Mouse (Mus musculus) intestine, embryonic 15.5 days (tissue): ENCODE measurements around the gene Pank2. TPM values are rescaled to one million over a fixed set of nuclear protein-coding genes. Genes with fewer than 3 reads are reported as not detected.

Source experiments
- ATAC-seq: fragments of 200-750 bp; cut with Nextera tagmentation; 2 replicates; pipeline ENCODE4 v1.8.0; 2017; ENCODE audit warnings: moderate TSS enrichment, moderate library complexity
- H3K27ac ChIP-seq: fragments of 300-500 bp; sonication (generic); 2 replicates; pipeline ENCODE4 v1.5.1; 2015; ENCODE audit warnings: mild to moderate bottlenecking, inconsistent platforms
- H3K27me3 ChIP-seq: fragments of 300-500 bp; sonication (generic); replicated peaks from 2 replicates; pipeline ENCODE4 v1.6.1; 2015; ENCODE audit warnings: inconsistent platforms
- H3K36me3 ChIP-seq: fragments of 300-500 bp; sonication (generic); 2 replicates; pipeline ENCODE4 v1.6.1; 2015; ENCODE audit warnings: inconsistent platforms
- H3K4me1 ChIP-seq: fragments of 300-500 bp; sonication (generic); replicated peaks from 2 replicates; pipeline ENCODE4 v1.6.1; 2015; ENCODE audit warnings: inconsistent platforms
- H3K4me2 ChIP-seq: fragments of 300-500 bp; sonication (generic); replicated peaks from 2 replicates; pipeline ENCODE4 v1.6.1; 2015; ENCODE audit warnings: mild to moderate bottlenecking, inconsistent platforms
- H3K4me3 ChIP-seq: fragments of 300-500 bp; sonication (generic); replicated peaks from 2 replicates; pipeline ENCODE4 v1.5.1; 2015; ENCODE audit warnings: inconsistent platforms
- H3K9ac ChIP-seq: fragments of 300-500 bp; sonication (generic); 2 replicates; pipeline ENCODE4 v1.6.1; 2015; ENCODE audit warnings: inconsistent platforms
- H3K9me3 ChIP-seq: fragments of 300-500 bp; sonication (generic); 2 replicates; pipeline ENCODE4 v1.6.1; 2016; ENCODE audit warnings: inconsistent platforms
- WGBS: fragments of 180-500 bp; shearing (Covaris S2); methylation state at CpG from one replicate; pipeline ENCODE4 v1.1.7; 2015; 5-methylcytosine and 5-hydroxymethylcytosine counted together
- polyA plus RNA-seq: library from polyadenylated mRNA; unstranded; fragments of >200 nt; fragmentation: Nextera tagmentation; extraction: Ambion mirVana; gene quantifications from 2 replicates; pipeline ENCODE4 v1.2.1, GENCODE M21; 2015

The Pank2 gene
- polyA plus RNA-seq, 1 experiment from 2014 or later, result 35.4 TPM

DNA sequence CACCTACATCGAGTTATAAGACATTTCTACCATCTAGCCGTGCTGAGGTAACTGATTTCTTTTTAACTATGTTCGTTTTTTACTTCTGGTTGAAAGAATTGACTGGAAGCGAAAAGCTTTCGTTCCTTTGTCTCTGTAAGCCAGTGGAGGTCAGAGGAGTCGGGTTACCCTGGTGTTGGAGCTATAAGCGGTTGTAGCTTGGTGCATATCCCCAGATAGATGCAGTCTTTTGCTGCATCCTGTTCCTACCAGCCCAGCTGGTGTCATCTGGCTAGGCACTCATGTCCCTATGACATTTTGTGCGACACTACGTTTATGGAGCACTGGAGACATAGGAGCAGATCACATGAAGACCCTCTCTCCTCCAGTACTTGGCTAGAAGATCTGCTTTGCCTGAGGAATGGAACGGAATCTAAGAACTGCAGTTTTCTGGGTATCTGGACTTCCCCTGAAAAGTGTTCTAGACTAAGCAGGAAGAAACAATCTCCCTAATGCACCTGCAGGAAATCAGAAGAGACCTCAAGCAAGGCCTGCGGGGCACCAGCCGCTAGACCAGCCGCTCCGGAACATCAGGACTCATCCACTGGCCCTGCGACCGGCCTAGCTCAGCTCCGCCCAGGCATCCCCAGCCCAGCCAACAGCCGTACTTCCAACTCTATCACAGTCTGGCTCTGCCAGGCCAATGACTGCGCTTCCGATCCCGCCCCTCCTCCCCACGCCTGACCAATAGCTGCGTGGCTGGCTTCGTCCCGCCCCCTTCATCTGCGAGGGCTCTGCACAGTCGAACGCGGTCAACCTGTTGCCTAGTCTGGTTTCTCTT is 28.8 kb upstream of the Pank2 start, which contains the start of gene Mavs:
Mavs (plus strand) TSS at position 757 of the 820 bp plus-strand sequence.
- H3K27ac ChIP-seq, result peak within 1 kb of the TSS; percentile 71
- H3K9me3 ChIP-seq, result no peaks in the 10 kb centered on the region
- 15% methylated on average over 29 of the region's 29 CpGs for WGBS
- ATAC-seq, result peak; percentile 99
- H3K4me3 ChIP-seq, result peak within 1 kb of the TSS; percentile 68
- no peaks in the 10 kb centered on the region for H3K36me3 ChIP-seq
- peak within 1 kb of the TSS; percentile 90 for H3K4me2 ChIP-seq
- no peaks in the 10 kb centered on the region for H3K27me3 ChIP-seq
- H3K9ac ChIP-seq, result peak within 1 kb of the TSS; percentile 81
- H3K4me1 ChIP-seq, result peaks cover 19% of the 10 kb centered on the region; the same call in 1 of the 2 replicates

DNA sequence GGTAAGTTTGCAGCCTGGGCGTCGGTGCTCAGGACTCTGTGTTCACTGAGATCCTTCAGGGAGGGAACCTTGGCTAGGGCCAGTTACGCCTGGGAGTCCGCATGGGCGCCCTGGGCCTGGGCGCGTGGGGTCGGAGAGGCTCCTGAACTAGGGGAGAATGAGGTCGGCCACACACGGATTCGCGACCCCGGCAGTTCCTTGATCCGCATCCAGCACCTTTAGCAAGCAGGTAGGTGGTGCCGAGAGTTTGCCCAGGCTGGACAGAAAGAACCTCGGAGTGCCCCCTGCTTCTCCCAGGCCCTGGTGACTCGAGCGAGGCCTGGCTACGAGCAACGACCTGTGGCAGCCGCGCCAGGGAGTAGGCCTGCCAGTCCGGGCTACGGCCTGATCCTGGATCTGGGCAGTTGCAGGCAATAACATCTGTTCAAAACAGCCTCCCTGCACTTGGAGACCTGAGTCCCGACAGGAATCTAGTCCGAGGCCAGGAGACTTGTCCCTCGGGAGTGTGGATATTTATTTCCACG is 28.1 kb upstream of the Pank2 start:
- no peaks in the 10 kb centered on the region for H3K27me3 ChIP-seq
- no peaks in the 10 kb centered on the region for H3K9me3 ChIP-seq
- peaks cover 19% of the 10 kb centered on the region; the same call in 1 of the 2 replicates for H3K4me1 ChIP-seq
- peak; percentile 57 for ATAC-seq
- no peaks in the 10 kb centered on the region for H3K36me3 ChIP-seq
- H3K9ac ChIP-seq, result peak overlapping the region; percentile 81
- peak overlapping the region; percentile 68 for H3K4me3 ChIP-seq
- 10% methylated on average over 28 of the region's 28 CpGs for WGBS
- H3K4me2 ChIP-seq, result peak overlapping the region; percentile 90
- peak overlapping the region; percentile 71 for H3K27ac ChIP-seq

DNA sequence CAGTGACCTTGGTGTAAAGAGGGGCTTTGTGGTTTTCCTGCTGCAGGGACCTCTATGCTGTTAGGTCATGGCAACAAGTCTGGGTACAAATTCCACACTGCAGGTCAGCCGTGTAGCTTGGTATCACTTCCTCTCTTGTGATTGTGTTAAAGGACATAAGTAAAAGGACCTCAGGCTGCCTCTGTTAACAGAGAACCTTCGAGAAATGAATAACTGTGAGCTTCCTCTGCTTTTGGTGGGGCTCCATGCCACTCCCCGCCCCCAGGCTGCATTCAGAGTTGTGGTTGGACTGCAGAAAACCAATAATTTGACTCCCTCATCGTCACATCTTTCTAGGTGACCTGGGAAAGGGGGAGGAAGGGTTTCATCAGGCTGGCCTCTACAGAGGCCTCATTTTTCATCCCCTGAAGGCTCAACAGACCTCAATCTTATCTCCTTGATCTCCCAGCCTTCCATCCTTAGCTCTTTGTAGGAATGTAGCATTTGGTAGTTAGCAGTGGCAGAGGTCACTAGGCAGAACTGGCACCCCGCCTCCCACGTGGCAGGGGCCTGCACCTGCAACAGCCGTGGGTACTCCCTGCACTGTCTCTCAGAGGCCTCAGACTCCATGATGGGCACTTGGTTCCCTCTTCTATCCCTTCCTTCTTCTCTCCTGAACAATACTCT is 27.2 kb upstream of the Pank2 start:
- no peak for ATAC-seq
- Histone ChIP-seq H3K27ac (no peak overlapping the region), H3K36me3 (0 out of 2 replicates have a peak, but pooled peaks cover under 1% of the 10 kb centered on the region), H3K27me3 (no peaks in the 10 kb centered on the region), H3K4me1 (peaks cover 19% of the 10 kb centered on the region; the same call in 1 of the 2 replicates), H3K4me2 (peak overlapping the region; percentile 90), H3K4me3 (peak overlapping the region; percentile 68), H3K9ac (0 out of 2 replicates have a peak overlapping the region, but pooled peaks have one; percentile 81), H3K9me3 (no peaks in the 10 kb centered on the region)
- WGBS, result 71% methylated on average over 7 of the region's 7 CpGs

DNA sequence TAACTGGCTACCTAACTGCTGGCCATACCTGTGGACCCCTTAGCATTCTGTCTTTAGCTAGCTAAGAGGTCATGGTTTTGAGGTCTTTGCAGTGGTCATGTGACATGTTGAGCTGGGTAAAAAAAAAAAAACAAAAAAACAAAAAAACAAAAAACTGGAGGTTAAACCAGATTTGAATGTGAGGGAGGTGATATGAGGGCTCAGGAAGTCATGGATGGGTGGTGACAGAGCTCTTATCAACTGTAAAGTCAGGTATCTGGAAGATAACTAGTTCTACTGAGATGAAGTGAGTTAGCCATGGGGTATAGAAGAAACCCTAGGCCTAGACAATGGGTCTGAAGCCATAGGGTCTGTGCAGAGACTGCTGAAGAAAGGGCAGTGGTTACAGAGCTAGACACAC is 20.1 kb upstream of the Pank2 start:
- Histone ChIP-seq H3K4me2 (no peak overlapping the region), H3K4me1 (no peaks in the 10 kb centered on the region), H3K27me3 (no peaks in the 10 kb centered on the region), H3K36me3 (peaks cover 42% of the 10 kb centered on the region), H3K27ac (no peak overlapping the region), H3K9me3 (no peaks in the 10 kb centered on the region), H3K4me3 (no peak overlapping the region), H3K9ac (no peak overlapping the region)
- ATAC-seq, result no peak

DNA sequence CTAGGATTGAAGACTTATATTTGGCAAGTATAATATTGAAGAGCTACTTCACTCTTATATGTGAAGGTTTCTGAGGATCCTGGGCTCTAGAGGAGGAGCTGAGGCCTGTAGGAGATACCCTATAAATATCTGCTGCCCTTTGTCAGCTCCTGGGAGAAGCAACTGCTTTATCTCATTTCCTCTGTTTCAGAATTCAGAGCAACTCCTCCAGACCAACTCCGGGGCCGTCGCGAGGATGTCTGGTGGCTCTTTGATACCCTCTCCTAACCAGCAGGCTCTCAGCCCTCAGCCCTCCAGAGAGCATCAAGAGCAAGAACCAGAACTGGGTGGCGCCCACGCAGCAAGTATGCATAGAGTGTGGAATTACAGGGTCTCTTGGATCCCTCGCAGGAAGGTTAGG is 19.4 kb upstream of the Pank2 start:
- no peak for ATAC-seq
- no peaks in the 10 kb centered on the region for H3K27me3 ChIP-seq
- H3K27ac ChIP-seq, result no peak overlapping the region
- no peaks in the 10 kb centered on the region for H3K4me1 ChIP-seq
- WGBS, result 84% methylated on average over 7 of the region's 7 CpGs
- peaks cover 48% of the 10 kb centered on the region for H3K36me3 ChIP-seq
- no peak overlapping the region for H3K4me2 ChIP-seq
- H3K9me3 ChIP-seq, result no peaks in the 10 kb centered on the region
- no peak overlapping the region for H3K9ac ChIP-seq
- no peak overlapping the region for H3K4me3 ChIP-seq

DNA sequence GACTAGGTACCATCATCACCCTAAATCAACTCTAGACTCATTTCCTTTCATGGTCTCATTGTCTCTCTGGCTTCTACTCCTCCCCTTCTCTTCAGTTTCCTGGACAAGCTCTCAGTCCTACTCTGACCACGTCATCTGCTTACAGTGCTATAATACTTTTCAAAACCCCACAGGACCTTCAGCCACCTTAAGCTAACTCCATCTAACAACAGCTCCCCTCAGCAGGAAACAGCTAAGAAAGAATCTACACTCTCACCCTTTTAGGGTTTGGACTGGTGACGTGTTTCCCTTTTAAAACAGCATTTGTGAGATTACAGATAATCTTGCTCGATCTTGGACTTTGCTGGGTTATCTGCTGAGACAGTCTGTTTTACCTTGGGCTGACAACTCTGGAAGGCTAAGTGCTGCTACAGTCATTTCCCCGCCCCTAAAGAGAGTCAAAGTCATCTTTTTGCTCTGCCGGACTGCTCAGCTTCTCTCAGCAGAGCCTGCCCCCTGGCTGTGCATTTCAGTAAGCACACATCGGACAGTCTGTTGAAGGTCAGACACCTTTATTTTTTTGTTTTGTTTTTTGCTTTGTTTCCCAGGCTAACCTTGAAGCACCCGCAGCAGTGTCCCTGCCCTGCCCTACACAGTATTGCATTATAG is 8.5 kb upstream of the Pank2 start:
- Histone ChIP-seq H3K4me2 (peak overlapping the region; percentile 33), H3K27ac (peak overlapping the region; percentile 69), H3K9me3 (no peaks in the 10 kb centered on the region), H3K4me3 (no peak overlapping the region), H3K4me1 (no peaks in the 10 kb centered on the region; the same call in 1 of the 2 replicates), H3K36me3 (no peaks in the 10 kb centered on the region), H3K27me3 (no peaks in the 10 kb centered on the region), H3K9ac (no peak overlapping the region)
- peak; percentile 93 for ATAC-seq
- WGBS, result 14% methylated on average over 7 of the region's 7 CpGs

DNA sequence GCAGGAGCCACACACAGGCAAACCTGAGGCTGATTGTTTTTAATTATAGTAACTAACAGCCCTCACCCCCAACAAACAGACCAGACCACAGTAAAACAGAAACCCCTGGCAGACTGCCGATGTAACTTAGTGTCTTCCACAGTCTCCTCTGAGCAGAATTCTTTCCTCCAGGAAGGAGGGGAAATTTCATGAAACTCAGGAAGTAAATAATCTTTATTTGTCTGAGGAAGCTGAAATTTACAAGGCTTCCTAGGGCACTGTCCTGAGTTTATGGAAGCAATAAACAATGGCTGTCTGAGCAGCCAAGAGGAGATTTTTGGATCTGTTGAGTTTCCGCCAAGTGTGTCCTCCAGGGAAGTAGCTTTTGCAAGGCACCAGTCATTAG is 8.0 kb upstream of the Pank2 start:
- H3K36me3 ChIP-seq, result no peaks in the 10 kb centered on the region
- H3K4me1 ChIP-seq, result no peaks in the 10 kb centered on the region; the same call in 1 of the 2 replicates
- ATAC-seq, result peak; percentile 63
- 42% methylated on average over 2 of the region's 2 CpGs for WGBS
- no peaks in the 10 kb centered on the region for H3K27me3 ChIP-seq
- H3K4me2 ChIP-seq, result peak overlapping the region; percentile 33; the same call in 1 of the 2 replicates
- H3K27ac ChIP-seq, result peak overlapping the region; percentile 69
- H3K4me3 ChIP-seq, result no peak overlapping the region
- no peak overlapping the region for H3K9ac ChIP-seq
- no peaks in the 10 kb centered on the region for H3K9me3 ChIP-seq

DNA sequence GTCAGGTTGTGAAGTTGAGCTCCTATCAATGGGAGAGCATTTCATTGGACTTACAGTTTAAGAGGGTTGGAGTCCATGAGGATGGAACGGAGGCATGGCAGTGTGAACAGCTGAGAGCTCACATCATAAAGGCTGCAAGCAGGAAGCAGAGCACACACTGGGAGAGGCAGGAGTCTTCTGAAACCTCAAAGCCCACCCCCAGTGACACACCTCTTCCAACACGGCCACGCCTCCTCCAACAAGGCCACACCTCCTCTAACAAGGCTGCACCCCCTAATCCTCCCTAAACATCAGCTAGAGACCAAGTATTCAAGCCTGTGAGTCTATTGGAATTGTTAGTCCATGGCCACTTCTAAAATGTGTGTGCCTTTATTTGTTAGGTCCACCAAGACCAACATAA is 6.6 kb upstream of the Pank2 start:
- Histone ChIP-seq H3K4me3 (no peak overlapping the region), H3K4me2 (no peak overlapping the region), H3K9ac (no peak overlapping the region), H3K36me3 (no peaks in the 10 kb centered on the region), H3K4me1 (peaks cover 4% of the 10 kb centered on the region; the same call in 1 of the 2 replicates), H3K27me3 (no peaks in the 10 kb centered on the region), H3K27ac (no peak overlapping the region), H3K9me3 (no peaks in the 10 kb centered on the region)
- 67% methylated on average over 3 of the region's 3 CpGs for WGBS
- no peak for ATAC-seq

DNA sequence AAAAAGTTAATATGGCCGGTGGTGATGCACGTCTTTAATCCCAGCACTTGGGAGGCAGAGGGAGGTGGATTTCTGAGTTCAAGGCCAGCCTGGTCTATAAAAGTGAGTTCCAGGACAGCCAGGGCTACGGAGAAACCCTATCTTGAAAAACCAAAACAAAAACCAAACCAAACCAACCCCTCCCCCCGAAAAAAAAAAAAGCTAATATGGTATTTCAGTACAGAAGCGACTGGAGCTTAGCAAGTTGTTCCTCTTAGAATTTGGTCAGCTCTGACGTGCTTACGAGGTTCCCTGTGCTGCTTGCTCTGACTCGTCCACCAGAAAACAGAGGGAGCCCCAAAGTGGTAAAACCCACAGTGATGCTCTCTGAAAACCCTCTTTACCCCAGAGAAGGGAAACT is 3.6 kb upstream of the Pank2 start:
- no peaks in the 10 kb centered on the region for H3K27me3 ChIP-seq
- H3K4me3 ChIP-seq, result no peak overlapping the region
- no peak for ATAC-seq
- WGBS, result 73% methylated on average over 8 of the region's 8 CpGs
- no peak overlapping the region for H3K4me2 ChIP-seq
- no peaks in the 10 kb centered on the region for H3K36me3 ChIP-seq
- no peak overlapping the region for H3K9ac ChIP-seq
- no peaks in the 10 kb centered on the region for H3K9me3 ChIP-seq
- H3K4me1 ChIP-seq, result peaks cover 11% of the 10 kb centered on the region; the same call in 1 of the 2 replicates
- H3K27ac ChIP-seq, result no peak overlapping the region

DNA sequence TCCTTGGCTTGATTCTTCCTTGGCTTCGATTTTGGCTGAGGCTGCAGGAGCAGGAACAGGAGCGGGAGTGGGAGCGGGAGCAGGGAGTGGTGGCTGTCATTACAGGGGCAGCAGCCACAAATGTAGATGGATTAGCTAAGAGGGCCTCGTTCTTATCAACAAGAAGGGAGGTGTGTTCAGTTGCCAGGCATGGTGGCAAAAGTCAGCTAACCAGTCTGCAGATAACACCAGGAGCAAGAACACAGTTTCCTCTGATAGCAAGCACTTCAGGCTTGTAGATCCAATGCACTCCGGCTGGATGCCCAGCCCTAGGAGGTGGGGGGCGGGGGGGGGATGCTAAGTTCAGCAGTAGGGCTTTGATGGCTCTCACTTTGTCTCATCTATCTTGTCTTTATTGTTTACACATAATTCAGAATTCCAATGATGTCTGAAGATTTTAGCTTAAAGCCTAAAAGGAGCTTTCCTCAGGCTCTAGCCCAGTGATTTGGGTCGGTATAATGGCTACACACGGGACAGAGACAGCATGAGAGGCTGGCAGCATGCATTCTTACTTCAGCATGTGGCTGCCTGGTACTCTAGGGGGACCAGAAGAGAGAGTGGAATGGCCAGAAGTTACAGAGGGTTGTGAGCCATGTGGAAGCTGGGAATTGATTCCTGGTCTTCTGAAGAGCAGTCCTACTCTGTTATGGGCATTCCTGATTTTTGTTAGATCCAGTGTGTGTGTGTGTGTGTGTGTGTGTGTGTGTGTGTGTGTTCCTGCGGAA is 1.6 kb upstream of the Pank2 start:
- H3K4me2 ChIP-seq, result peak overlapping the region; percentile 17; the same call in 1 of the 2 replicates
- H3K4me3 ChIP-seq, result no peak overlapping the region
- no peak overlapping the region for H3K9ac ChIP-seq
- no peaks in the 10 kb centered on the region for H3K36me3 ChIP-seq
- no peaks in the 10 kb centered on the region for H3K27me3 ChIP-seq
- H3K9me3 ChIP-seq, result no peaks in the 10 kb centered on the region
- no peak for ATAC-seq
- H3K4me1 ChIP-seq, result peaks cover 18% of the 10 kb centered on the region
- 25% methylated on average over 9 of the region's 9 CpGs for WGBS
- peak overlapping the region; percentile 45; the same call in 1 of the 2 replicates for H3K27ac ChIP-seq

DNA sequence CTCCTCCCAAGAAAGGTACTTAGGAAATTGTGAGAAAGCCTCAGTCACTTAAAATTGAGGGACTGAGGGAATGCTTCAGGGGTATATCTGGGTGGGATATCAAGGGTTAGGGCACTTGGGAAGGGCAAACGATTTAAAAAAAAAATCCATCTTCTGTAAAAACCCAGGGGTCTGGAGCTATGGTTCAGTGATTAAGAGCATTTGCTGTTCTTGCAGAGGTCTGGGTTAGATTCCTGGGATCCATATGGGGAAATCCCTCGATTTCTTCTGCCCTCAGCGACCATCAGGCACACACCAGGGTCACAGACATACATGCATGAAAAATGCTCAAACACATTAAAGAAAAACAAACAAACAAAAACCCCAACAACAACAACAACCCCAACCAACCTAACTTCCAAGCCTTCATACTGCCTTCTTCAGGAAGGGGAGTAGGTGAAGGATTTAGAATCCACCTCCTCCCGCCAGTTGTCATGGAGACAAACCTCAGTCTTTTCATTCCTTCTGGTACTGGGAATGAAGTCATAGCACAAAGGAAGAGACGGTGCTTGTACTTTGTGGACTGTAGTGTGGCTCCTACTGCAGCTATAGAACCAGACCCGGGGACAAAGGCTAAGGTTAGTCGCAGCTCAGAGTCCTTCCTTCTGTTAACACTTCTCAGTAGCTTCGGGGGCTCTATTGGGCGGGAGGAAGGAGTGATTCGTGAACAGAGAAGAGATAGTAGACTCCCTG is 648 bp upstream of the Pank2 start:
- Histone ChIP-seq H3K27ac (peak overlapping the region; percentile 100), H3K36me3 (no peaks in the 10 kb centered on the region), H3K4me2 (peak overlapping the region; percentile 62), H3K27me3 (no peaks in the 10 kb centered on the region), H3K9me3 (no peaks in the 10 kb centered on the region), H3K4me3 (peak overlapping the region; percentile 80), H3K9ac (peak overlapping the region; percentile 62), H3K4me1 (peaks cover 18% of the 10 kb centered on the region)
- ATAC-seq, result peak; percentile 77
- WGBS, result 6% methylated on average over 10 of the region's 10 CpGs
